Mouse (Mus musculus): ENCODE data around the gene Tmem116. TPM values are rescaled to one million over a fixed set of nuclear protein-coding genes. Genes with fewer than 3 reads are reported as not detected.
"Not testable (repeated sequence)": the region's sequence is repeated elsewhere in the genome, so short reads cannot be mapped to it uniquely, and the experiment has no call there.

Tmem116 gene
- polyA plus RNA-seq, 1 experiment from 2014 or later = 5.0 TPM

DNA sequence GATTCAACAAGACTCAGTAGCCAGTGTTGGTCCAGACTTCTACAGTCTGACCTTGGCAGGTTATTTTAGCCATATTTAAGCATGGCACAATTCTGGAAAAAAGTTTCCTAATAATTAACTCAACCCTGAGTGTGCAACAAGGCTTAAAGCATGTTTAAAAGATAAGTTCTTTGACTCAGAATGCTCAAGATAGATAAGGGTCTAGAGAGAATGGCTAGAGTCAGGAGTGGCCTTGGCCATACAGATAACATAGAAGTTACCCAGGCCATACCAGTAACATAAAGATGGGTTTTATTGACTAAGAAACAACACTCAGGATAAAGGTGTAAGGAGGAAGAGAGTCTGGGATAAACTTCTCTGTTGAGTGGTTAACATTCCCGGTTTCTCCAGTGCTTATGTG lies 24.3 kb downstream of the Tmem116 start:
- Histone ChIP-seq H3K27ac (ENCODE audit: low read depth, low read length) (no peak overlapping the region), H3K4me3 (ENCODE audit: low read length) (no peak overlapping the region), H3K27me3 (ENCODE audit: control insufficient read depth, insufficient read depth, low read length) (no peaks in the 10 kb centered on the region), H3K36me3 (ENCODE audit: control insufficient read depth, insufficient read depth, low read length) (no peaks in the 10 kb centered on the region), H3K9me3 (ENCODE audit: control insufficient read depth, low read length) (no peaks in the 10 kb centered on the region), H3K9ac (ENCODE audit: low read depth, low read length) (no peak overlapping the region), H3K4me1 (ENCODE audit: control insufficient read depth, insufficient read depth, low read length) (no peaks in the 10 kb centered on the region), H3K4me2 (replicated peaks; ENCODE audit: low read depth, low read length) (no peak overlapping the region)
- no peak for ATAC-seq (ENCODE audit: low FRiP score, low TSS enrichment)
- 94% methylated on average over 1 of the region's 1 CpGs for WGBS

DNA sequence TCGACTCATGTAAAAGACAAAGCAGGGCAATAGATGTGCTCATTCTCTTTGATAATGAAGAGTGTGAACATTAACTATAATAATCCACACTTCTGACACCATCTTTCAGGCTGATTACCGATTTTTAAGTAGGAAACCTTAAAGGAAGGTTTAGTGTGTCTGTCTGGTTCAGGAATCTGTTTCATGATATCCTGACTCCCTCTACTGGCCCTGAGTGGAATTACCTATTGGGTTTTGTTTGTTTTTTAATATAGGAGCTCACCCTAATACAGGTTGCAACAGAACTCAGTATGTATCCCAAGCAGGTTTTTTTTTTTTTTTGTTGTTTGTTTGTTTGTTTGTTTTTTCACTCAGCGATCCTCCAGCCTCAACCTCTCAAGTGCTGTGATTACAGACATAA lies 26.0 kb downstream of the Tmem116 start:
- Histone ChIP-seq H3K4me1 (ENCODE audit: control insufficient read depth, insufficient read depth, low read length) (no peaks in the 10 kb centered on the region), H3K27me3 (ENCODE audit: control insufficient read depth, insufficient read depth, low read length) (no peaks in the 10 kb centered on the region), H3K9ac (ENCODE audit: low read depth, low read length) (no peak overlapping the region), H3K27ac (ENCODE audit: low read depth, low read length) (no peak overlapping the region), H3K4me2 (replicated peaks; ENCODE audit: low read depth, low read length) (no peak overlapping the region), H3K9me3 (ENCODE audit: control insufficient read depth, low read length) (no peaks in the 10 kb centered on the region), H3K36me3 (ENCODE audit: control insufficient read depth, insufficient read depth, low read length) (no peaks in the 10 kb centered on the region), H3K4me3 (ENCODE audit: low read length) (no peak overlapping the region)
- WGBS = 37% methylated on average over 3 of the region's 3 CpGs
- peak; percentile 43; the same call in 1 of the 2 replicates for ATAC-seq (ENCODE audit: low FRiP score, low TSS enrichment)

DNA sequence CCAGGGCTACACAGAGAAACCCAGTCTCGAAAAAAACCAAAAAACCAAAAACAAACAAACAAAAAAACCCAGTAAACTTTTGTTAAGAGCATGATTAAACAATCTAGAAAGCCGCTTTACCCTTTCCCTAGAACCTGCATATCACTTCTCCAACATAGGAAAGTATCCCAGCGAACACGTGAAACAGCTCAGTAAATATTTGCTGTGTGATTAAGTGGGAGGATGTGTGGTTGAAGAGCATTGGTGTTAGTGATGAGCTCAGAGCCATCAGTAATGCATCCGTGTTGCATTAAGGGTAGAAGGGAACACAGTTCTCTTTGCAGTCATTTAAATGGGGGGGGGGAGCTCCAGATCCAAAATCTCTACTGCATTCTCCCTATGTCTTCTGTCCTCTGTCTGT lies 33.1 kb downstream of the Tmem116 start:
- Histone ChIP-seq H3K9ac (ENCODE audit: low read depth, low read length) (no peak overlapping the region), H3K27me3 (ENCODE audit: control insufficient read depth, insufficient read depth, low read length) (no peaks in the 10 kb centered on the region), H3K4me2 (replicated peaks; ENCODE audit: low read depth, low read length) (no peak overlapping the region), H3K27ac (ENCODE audit: low read depth, low read length) (no peak overlapping the region), H3K4me3 (ENCODE audit: low read length) (no peak overlapping the region), H3K36me3 (ENCODE audit: control insufficient read depth, insufficient read depth, low read length) (no peaks in the 10 kb centered on the region), H3K9me3 (ENCODE audit: control insufficient read depth, low read length) (no peaks in the 10 kb centered on the region), H3K4me1 (ENCODE audit: control insufficient read depth, insufficient read depth, low read length) (no peaks in the 10 kb centered on the region)
- ATAC-seq (ENCODE audit: low FRiP score, low TSS enrichment) = no peak
- 84% methylated on average over 5 of the region's 5 CpGs for WGBS

DNA sequence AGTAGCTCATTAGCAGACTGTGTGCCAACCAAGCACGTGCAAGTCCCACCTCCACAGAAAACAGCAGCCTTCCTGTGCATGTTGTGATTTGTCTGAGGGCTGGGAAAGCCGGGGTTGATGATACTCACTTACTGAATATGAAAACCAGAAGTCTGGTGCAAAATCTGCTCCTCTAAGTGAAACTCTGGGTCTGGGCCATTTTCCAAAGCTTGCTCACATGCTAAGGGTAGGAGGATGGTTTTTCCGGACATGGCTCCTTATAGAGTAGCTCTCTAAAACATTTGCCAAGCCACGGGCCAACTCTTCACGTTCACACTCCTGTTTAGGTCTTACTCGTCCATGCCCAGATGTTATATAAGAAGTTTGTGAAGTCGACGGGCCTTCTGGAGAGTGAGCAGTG lies 41.6 kb downstream of the Tmem116 start:
- Histone ChIP-seq H3K36me3 (ENCODE audit: control insufficient read depth, insufficient read depth, low read length) (no peaks in the 10 kb centered on the region), H3K4me1 (ENCODE audit: control insufficient read depth, insufficient read depth, low read length) (no peaks in the 10 kb centered on the region), H3K9ac (ENCODE audit: low read depth, low read length) (no peak overlapping the region), H3K27me3 (ENCODE audit: control insufficient read depth, insufficient read depth, low read length) (no peaks in the 10 kb centered on the region), H3K27ac (ENCODE audit: low read depth, low read length) (no peak overlapping the region), H3K9me3 (ENCODE audit: control insufficient read depth, low read length) (no peaks in the 10 kb centered on the region), H3K4me3 (ENCODE audit: low read length) (no peak overlapping the region), H3K4me2 (replicated peaks; ENCODE audit: low read depth, low read length) (no peak overlapping the region)
- WGBS = 79% methylated on average over 8 of the region's 8 CpGs
- no peak for ATAC-seq (ENCODE audit: low FRiP score, low TSS enrichment)

DNA sequence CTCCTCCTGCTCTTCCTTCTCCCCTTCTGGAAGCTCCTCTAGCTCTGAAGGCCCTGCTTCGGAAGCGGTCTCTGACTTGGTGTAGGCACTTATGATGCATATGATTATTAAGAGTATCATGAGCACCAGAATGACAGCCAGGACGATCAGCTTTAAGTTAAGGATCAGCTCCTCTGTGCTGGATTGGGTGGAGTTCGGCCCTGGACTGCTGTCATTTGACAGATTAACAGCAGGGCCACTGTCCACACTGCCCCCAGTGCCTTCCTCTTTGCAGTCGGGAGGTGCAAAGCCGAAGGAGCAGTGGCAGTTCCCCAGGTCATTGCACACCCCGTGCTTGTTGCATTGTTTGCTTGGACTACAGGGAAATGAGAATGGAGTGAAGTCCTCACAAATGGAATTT lies 49.0 kb downstream of the Tmem116 start:
- Histone ChIP-seq H3K4me3 (ENCODE audit: low read length) (no peak overlapping the region), H3K27me3 (ENCODE audit: control insufficient read depth, insufficient read depth, low read length) (no peaks in the 10 kb centered on the region), H3K4me2 (replicated peaks; ENCODE audit: low read depth, low read length) (no peak overlapping the region), H3K27ac (ENCODE audit: low read depth, low read length) (no peak overlapping the region), H3K9me3 (ENCODE audit: control insufficient read depth, low read length) (no peaks in the 10 kb centered on the region), H3K4me1 (ENCODE audit: control insufficient read depth, insufficient read depth, low read length) (no peaks in the 10 kb centered on the region), H3K36me3 (ENCODE audit: control insufficient read depth, insufficient read depth, low read length) (no peaks in the 10 kb centered on the region), H3K9ac (ENCODE audit: low read depth, low read length) (no peak overlapping the region)
- WGBS = 58% methylated on average over 7 of the region's 7 CpGs
- no peak for ATAC-seq (ENCODE audit: low FRiP score, low TSS enrichment)

DNA sequence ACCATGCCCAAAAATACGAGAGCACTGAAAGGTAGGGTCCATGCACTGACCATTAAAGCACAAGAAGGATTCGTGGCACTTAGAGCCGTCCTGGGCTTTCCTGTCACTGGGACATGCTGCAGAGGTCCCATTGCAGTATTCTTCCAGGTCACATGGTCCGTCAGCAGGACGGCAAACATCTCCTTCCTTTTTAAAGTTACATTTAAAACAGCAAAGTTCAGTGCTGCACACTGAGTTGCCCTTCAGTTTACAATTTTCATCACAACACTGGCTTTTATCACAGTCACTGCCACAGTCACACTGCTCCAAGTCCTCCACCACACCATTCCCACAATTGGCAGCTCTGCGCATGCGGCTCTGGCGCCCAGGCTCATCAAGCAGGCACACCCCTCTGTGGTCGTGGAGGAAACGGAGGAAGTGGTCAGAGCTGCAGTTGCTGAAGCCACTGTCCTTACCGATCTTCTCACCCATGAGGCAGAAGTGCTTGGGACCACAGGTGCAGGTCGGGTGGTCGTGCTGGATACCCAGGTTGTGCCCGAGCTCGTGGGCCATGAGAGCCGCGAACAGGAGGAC lies 49.8 kb downstream of the Tmem116 start:
- not testable (repeated sequence) for ATAC-seq (ENCODE audit: low FRiP score, low TSS enrichment); H3K9me3 ChIP-seq (ENCODE audit: control insufficient read depth, low read length); H3K36me3 ChIP-seq (ENCODE audit: control insufficient read depth, insufficient read depth, low read length); H3K4me1 ChIP-seq (ENCODE audit: control insufficient read depth, insufficient read depth, low read length); H3K4me2 ChIP-seq (replicated peaks; ENCODE audit: low read depth, low read length); H3K4me3 ChIP-seq (ENCODE audit: low read length); H3K27ac ChIP-seq (ENCODE audit: low read depth, low read length); H3K9ac ChIP-seq (ENCODE audit: low read depth, low read length); H3K27me3 ChIP-seq (ENCODE audit: control insufficient read depth, insufficient read depth, low read length)
- WGBS = 73% methylated on average over 10 of the region's 17 CpGs

DNA sequence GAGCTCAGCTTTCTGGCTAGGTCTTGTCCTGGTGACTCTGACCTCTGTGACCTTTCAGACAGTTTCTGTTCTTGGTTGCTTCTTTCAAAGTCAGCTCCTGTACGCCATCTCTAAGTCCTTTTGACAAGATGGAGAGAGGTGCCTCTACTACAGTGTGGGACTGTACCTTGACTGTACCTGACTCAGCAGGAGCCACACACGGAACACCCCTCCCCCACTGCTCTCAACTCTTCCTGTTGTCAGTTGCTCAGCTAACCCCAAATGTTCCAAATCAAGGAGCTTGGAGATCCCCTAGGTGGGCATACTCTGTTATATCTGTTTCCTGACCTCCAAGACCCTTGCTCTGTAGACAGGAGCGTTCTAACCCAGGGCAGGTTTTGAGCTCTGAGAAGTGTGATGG lies 51.5 kb downstream of the Tmem116 start, which contains the start of gene Adam1b:
Gene Adam1b, minus strand, starts transcription at position 205 of the 400 bp plus-strand sequence.
- Histone ChIP-seq H3K36me3 (ENCODE audit: control insufficient read depth, insufficient read depth, low read length) (no peaks in the 10 kb centered on the region), H3K9me3 (ENCODE audit: control insufficient read depth, low read length) (no peaks in the 10 kb centered on the region), H3K4me2 (replicated peaks; ENCODE audit: low read depth, low read length) (no peak within 1 kb of the TSS), H3K4me1 (ENCODE audit: control insufficient read depth, insufficient read depth, low read length) (no peaks in the 10 kb centered on the region), H3K4me3 (ENCODE audit: low read length) (no peak within 1 kb of the TSS), H3K27ac (ENCODE audit: low read depth, low read length) (no peak within 1 kb of the TSS), H3K27me3 (ENCODE audit: control insufficient read depth, insufficient read depth, low read length) (no peaks in the 10 kb centered on the region), H3K9ac (ENCODE audit: low read depth, low read length) (no peak within 1 kb of the TSS)
- 81% methylated on average over 3 of the region's 3 CpGs for WGBS
- ATAC-seq (ENCODE audit: low FRiP score, low TSS enrichment) = no peak

DNA sequence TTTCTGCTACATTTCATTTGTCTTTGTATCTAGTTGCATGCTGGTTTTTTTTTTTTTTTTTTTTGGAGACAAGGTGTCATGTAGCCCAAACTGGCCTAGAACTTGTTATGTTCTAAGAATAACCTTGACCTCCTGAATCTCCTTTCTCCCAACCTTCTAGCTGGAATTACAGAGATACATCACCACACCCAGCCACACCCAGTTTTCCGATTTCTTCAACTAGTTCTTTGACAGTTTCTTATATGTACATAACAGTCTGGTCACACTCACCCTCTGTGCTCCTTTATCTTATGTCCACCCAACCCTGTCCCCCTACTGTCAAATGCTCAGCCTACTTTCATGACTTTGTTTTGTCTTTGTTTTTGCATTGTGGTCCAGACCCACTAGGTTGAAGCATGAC lies 55.2 kb downstream of the Tmem116 start:
- Histone ChIP-seq H3K4me3 (ENCODE audit: low read length) (no peak overlapping the region), H3K9ac (ENCODE audit: low read depth, low read length) (no peak overlapping the region), H3K27me3 (ENCODE audit: control insufficient read depth, insufficient read depth, low read length) (no peaks in the 10 kb centered on the region), H3K4me2 (replicated peaks; ENCODE audit: low read depth, low read length) (no peak overlapping the region), H3K27ac (ENCODE audit: low read depth, low read length) (no peak overlapping the region), H3K9me3 (ENCODE audit: control insufficient read depth, low read length) (no peaks in the 10 kb centered on the region), H3K4me1 (ENCODE audit: control insufficient read depth, insufficient read depth, low read length) (no peaks in the 10 kb centered on the region), H3K36me3 (ENCODE audit: control insufficient read depth, insufficient read depth, low read length) (no peaks in the 10 kb centered on the region)
- no peak for ATAC-seq (ENCODE audit: low FRiP score, low TSS enrichment)
- WGBS = 88% methylated on average over 1 of the region's 1 CpGs

DNA sequence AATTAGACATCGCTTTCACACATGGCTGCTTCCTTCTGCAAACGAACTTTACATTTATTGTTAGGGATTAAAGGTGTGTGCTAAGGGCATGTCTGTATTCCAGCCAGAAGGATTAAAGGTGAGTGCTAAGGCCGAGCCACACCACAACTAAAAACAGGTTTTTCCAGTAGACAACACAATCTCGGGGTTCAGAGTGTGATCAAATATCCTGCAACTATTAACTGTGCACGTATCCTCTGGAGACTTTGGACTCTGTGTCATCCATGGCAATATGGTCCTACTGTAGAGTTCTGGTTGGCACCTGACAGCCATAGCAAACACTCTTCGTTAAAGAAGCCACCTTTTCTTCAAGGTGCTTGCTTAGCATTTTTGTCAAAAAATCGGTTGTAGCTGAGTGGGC lies 58.3 kb downstream of the Tmem116 start:
- Histone ChIP-seq H3K4me1 (ENCODE audit: control insufficient read depth, insufficient read depth, low read length) (no peaks in the 10 kb centered on the region), H3K4me2 (replicated peaks; ENCODE audit: low read depth, low read length) (no peak overlapping the region), H3K36me3 (ENCODE audit: control insufficient read depth, insufficient read depth, low read length) (no peaks in the 10 kb centered on the region), H3K9ac (ENCODE audit: low read depth, low read length) (no peak overlapping the region), H3K27me3 (ENCODE audit: control insufficient read depth, insufficient read depth, low read length) (no peaks in the 10 kb centered on the region), H3K4me3 (ENCODE audit: low read length) (no peak overlapping the region), H3K27ac (ENCODE audit: low read depth, low read length) (no peak overlapping the region), H3K9me3 (ENCODE audit: control insufficient read depth, low read length) (no peaks in the 10 kb centered on the region)
- ATAC-seq (ENCODE audit: low FRiP score, low TSS enrichment) = no peak
- 82% methylated on average over 7 of the region's 7 CpGs for WGBS

Data from kidney, embryonic 14.5 days (tissue).